Mouse (Mus musculus) heart, embryonic 15.5 days (tissue): ENCODE data around the gene Zmiz1. TPM values are rescaled to one million over a fixed set of nuclear protein-coding genes. Genes with fewer than 3 reads are reported as not detected.

Experiments
- ATAC-seq: fragments of 200-750 bp; cut with Nextera tagmentation; replicated peaks from 2 replicates; pipeline ENCODE4 v1.8.0; 2017; ENCODE audit warnings: low read depth, moderate TSS enrichment; ENCODE audit not compliant: insufficient number of reproducible peaks, insufficient read depth, low FRiP score
- H3K27ac ChIP-seq: fragments of 300-500 bp; sonication (generic); 2 replicates; pipeline ENCODE4 v1.5.1; 2015; ENCODE audit warnings: mild to moderate bottlenecking, inconsistent platforms
- H3K27me3 ChIP-seq: fragments of 300-500 bp; sonication (generic); 2 replicates; pipeline ENCODE4 v1.6.1; 2015; ENCODE audit warnings: inconsistent platforms
- H3K36me3 ChIP-seq: fragments of 300-500 bp; sonication (generic); 2 replicates; pipeline ENCODE4 v1.6.1; 2015; ENCODE audit warnings: mild to moderate bottlenecking, inconsistent platforms
- H3K4me1 ChIP-seq: fragments of 300-500 bp; sonication (generic); replicated peaks from 2 replicates; pipeline ENCODE4 v1.6.1; 2015; ENCODE audit warnings: inconsistent platforms
- H3K4me2 ChIP-seq: fragments of 300-500 bp; sonication (generic); 2 replicates; pipeline ENCODE4 v1.6.1; 2015; ENCODE audit warnings: inconsistent platforms, mild to moderate bottlenecking, moderate library complexity
- H3K4me3 ChIP-seq: fragments of 300-500 bp; sonication (generic); 2 replicates; pipeline ENCODE4 v1.5.1; 2015; ENCODE audit warnings: mild to moderate bottlenecking, inconsistent platforms
- H3K9ac ChIP-seq: fragments of 300-500 bp; sonication (generic); 2 replicates; pipeline ENCODE4 v1.6.1; 2015; ENCODE audit warnings: mild to moderate bottlenecking, inconsistent platforms
- H3K9me3 ChIP-seq: fragments of 300-500 bp; sonication (generic); replicated peaks from 2 replicates; pipeline ENCODE4 v1.6.1; 2016; ENCODE audit warnings: inconsistent platforms
- WGBS: fragments of 180-500 bp; shearing (Covaris S2); methylation state at CpG from one replicate; pipeline ENCODE4 v1.1.7; 2015; ENCODE audit warnings: mixed read lengths; 5-methylcytosine and 5-hydroxymethylcytosine counted together
- polyA plus RNA-seq: library from polyadenylated mRNA; unstranded; fragments of >200 nt; fragmentation: Nextera tagmentation; extraction: Ambion mirVana; gene quantifications from 2 replicates; pipeline ENCODE4 v1.2.1, GENCODE M21; 2015

Zmiz1 gene
- polyA plus RNA-seq, 1 experiment from 2014 or later, result 22.1 TPM

GRCm38 (mm10) chr14:25609355-25609754, 150.4 kb downstream of the Zmiz1 start:
- Histone ChIP-seq H3K36me3 (no peaks in the 10 kb centered on the region), H3K27me3 (no peaks in the 10 kb centered on the region), H3K4me3 (no peak overlapping the region), H3K27ac (peak overlapping the region; percentile 52), H3K4me1 (peaks cover 89% of the 10 kb centered on the region), H3K9ac (no peak overlapping the region), H3K4me2 (peak overlapping the region; percentile 20), H3K9me3 (no peaks in the 10 kb centered on the region)
- WGBS, result 47% methylated on average over 7 of the region's 7 CpGs
- ATAC-seq, result no peak

- 41% methylated on average over 14 of the region's 14 CpGs for WGBS
- Histone ChIP-seq H3K9me3 (no peaks in the 10 kb centered on the region), H3K27me3 (no peaks in the 10 kb centered on the region), H3K36me3 (no peaks in the 10 kb centered on the region), H3K27ac (peak overlapping the region; percentile 60), H3K4me1 (peaks cover 88% of the 10 kb centered on the region), H3K4me2 (peak overlapping the region; percentile 20), H3K9ac (0 out of 2 replicates have a peak overlapping the region, but pooled peaks have one; percentile 0), H3K4me3 (no peak overlapping the region)
- no peak for ATAC-seq
Observed at GRCm38 (mm10) chr14:25610396-25611158, 151.6 kb downstream of the Zmiz1 start.

- no peaks in the 10 kb centered on the region for H3K36me3 ChIP-seq
- 41% methylated on average over 9 of the region's 9 CpGs for WGBS
- no peaks in the 10 kb centered on the region for H3K27me3 ChIP-seq
- peaks cover 88% of the 10 kb centered on the region for H3K4me1 ChIP-seq
- H3K9me3 ChIP-seq, result no peaks in the 10 kb centered on the region
- no peak overlapping the region for H3K4me3 ChIP-seq
- 0 out of 2 replicates have a peak overlapping the region, but pooled peaks have one; percentile 0 for H3K9ac ChIP-seq
- H3K4me2 ChIP-seq, result peak overlapping the region; percentile 20
- ATAC-seq, result no peak
- H3K27ac ChIP-seq, result peak overlapping the region; percentile 60
Observed at GRCm38 (mm10) chr14:25611159-25611697, 152.2 kb downstream of the Zmiz1 start.

- H3K27me3 ChIP-seq, result no peaks in the 10 kb centered on the region
- H3K36me3 ChIP-seq, result no peaks in the 10 kb centered on the region
- no peak for ATAC-seq
- 47% methylated on average over 10 of the region's 10 CpGs for WGBS
- peak overlapping the region; percentile 60 for H3K27ac ChIP-seq
- H3K4me3 ChIP-seq, result no peak overlapping the region
- no peak overlapping the region; the same call in 1 of the 2 replicates for H3K9ac ChIP-seq
- no peaks in the 10 kb centered on the region for H3K9me3 ChIP-seq
- peaks cover 85% of the 10 kb centered on the region for H3K4me1 ChIP-seq
- H3K4me2 ChIP-seq, result no peak overlapping the region
Observed at GRCm38 (mm10) chr14:25611815-25612698, 153.1 kb downstream of the Zmiz1 start.

GRCm38 (mm10) chr14:25613942-25614575, 155.1 kb downstream of the Zmiz1 start:
- WGBS, result 82% methylated on average over 8 of the region's 8 CpGs
- no peaks in the 10 kb centered on the region for H3K36me3 ChIP-seq
- H3K4me1 ChIP-seq, result peaks cover 74% of the 10 kb centered on the region
- no peak overlapping the region for H3K4me2 ChIP-seq
- 0 out of 2 replicates have a peak overlapping the region, but pooled peaks have one; percentile 31 for H3K27ac ChIP-seq
- no peaks in the 10 kb centered on the region for H3K9me3 ChIP-seq
- H3K9ac ChIP-seq, result no peak overlapping the region
- no peak overlapping the region for H3K4me3 ChIP-seq
- H3K27me3 ChIP-seq, result no peaks in the 10 kb centered on the region
- no peak for ATAC-seq

- 56% methylated on average over 5 of the region's 5 CpGs for WGBS
- no peaks in the 10 kb centered on the region for H3K9me3 ChIP-seq
- no peak overlapping the region for H3K9ac ChIP-seq
- H3K4me1 ChIP-seq, result peaks cover 75% of the 10 kb centered on the region
- H3K36me3 ChIP-seq, result no peaks in the 10 kb centered on the region
- no peaks in the 10 kb centered on the region for H3K27me3 ChIP-seq
- no peak overlapping the region for H3K4me2 ChIP-seq
- no peak for ATAC-seq
- no peak overlapping the region for H3K4me3 ChIP-seq
- 0 out of 2 replicates have a peak overlapping the region, but pooled peaks have one; percentile 31 for H3K27ac ChIP-seq
Observed at GRCm38 (mm10) chr14:25614684-25615083, 155.7 kb downstream of the Zmiz1 start.

GRCm38 (mm10) chr14:25615602-25616001, 156.6 kb downstream of the Zmiz1 start:
- Histone ChIP-seq H3K9ac (no peak overlapping the region), H3K4me1 (peaks cover 73% of the 10 kb centered on the region), H3K27me3 (no peaks in the 10 kb centered on the region), H3K36me3 (no peaks in the 10 kb centered on the region), H3K27ac (no peak overlapping the region), H3K4me3 (no peak overlapping the region), H3K9me3 (no peaks in the 10 kb centered on the region), H3K4me2 (no peak overlapping the region)
- WGBS, result 87% methylated on average over 8 of the region's 8 CpGs
- ATAC-seq, result no peak

GRCm38 (mm10) chr14:25616009-25616723, 157.2 kb downstream of the Zmiz1 start:
- Histone ChIP-seq H3K4me2 (no peak overlapping the region), H3K4me3 (no peak overlapping the region), H3K4me1 (peaks cover 73% of the 10 kb centered on the region), H3K9ac (no peak overlapping the region), H3K27ac (no peak overlapping the region), H3K36me3 (no peaks in the 10 kb centered on the region), H3K9me3 (no peaks in the 10 kb centered on the region), H3K27me3 (no peaks in the 10 kb centered on the region)
- ATAC-seq, result no peak
- 75% methylated on average over 15 of the region's 15 CpGs for WGBS

- no peaks in the 10 kb centered on the region for H3K36me3 ChIP-seq
- no peak overlapping the region for H3K4me3 ChIP-seq
- H3K4me2 ChIP-seq, result no peak overlapping the region
- 51% methylated on average over 4 of the region's 4 CpGs for WGBS
- peaks cover 66% of the 10 kb centered on the region for H3K4me1 ChIP-seq
- H3K9ac ChIP-seq, result no peak overlapping the region
- no peak overlapping the region for H3K27ac ChIP-seq
- ATAC-seq, result no peak
- no peaks in the 10 kb centered on the region for H3K9me3 ChIP-seq
- no peaks in the 10 kb centered on the region for H3K27me3 ChIP-seq
Observed at GRCm38 (mm10) chr14:25617264-25617663, 158.3 kb downstream of the Zmiz1 start.

- Histone ChIP-seq H3K36me3 (no peaks in the 10 kb centered on the region), H3K4me1 (peaks cover 65% of the 10 kb centered on the region), H3K9me3 (no peaks in the 10 kb centered on the region), H3K4me2 (no peak overlapping the region), H3K27ac (no peak overlapping the region), H3K27me3 (no peaks in the 10 kb centered on the region), H3K9ac (no peak overlapping the region), H3K4me3 (no peak overlapping the region)
- 84% methylated on average over 4 of the region's 4 CpGs for WGBS
- ATAC-seq, result no peak
Observed at GRCm38 (mm10) chr14:25619066-25619762, 160.2 kb downstream of the Zmiz1 start.
